Mouse (Mus musculus) neural tube, embryonic 13.5 days (tissue): ENCODE measurements around the gene Atf1. TPM values are rescaled to one million over a fixed set of nuclear protein-coding genes. Genes with fewer than 3 reads are reported as not detected.
"Not testable (repeated sequence)": the region's sequence is repeated elsewhere in the genome, so short reads cannot be mapped to it uniquely, and the experiment has no call there.

Source experiments
- ATAC-seq: fragments of 200-750 bp; cut with Nextera tagmentation; 2 replicates; pipeline ENCODE4 v1.8.0; 2017; ENCODE audit warnings: low read depth, mild to moderate bottlenecking, moderate TSS enrichment, moderate library complexity
- H3K27ac ChIP-seq: fragments of 300-500 bp; sonication (generic); replicated peaks from 2 replicates; pipeline ENCODE4 v1.5.1; 2015; ENCODE audit warnings: moderate library complexity, mild to moderate bottlenecking, inconsistent platforms
- H3K27me3 ChIP-seq: fragments of 300-500 bp; sonication (generic); 2 replicates; pipeline ENCODE4 v1.6.1; 2015; ENCODE audit warnings: mild to moderate bottlenecking, inconsistent platforms
- H3K36me3 ChIP-seq: fragments of 300-500 bp; sonication (generic); 2 replicates; pipeline ENCODE4 v1.6.1; 2015; ENCODE audit warnings: mild to moderate bottlenecking, inconsistent platforms
- H3K4me1 ChIP-seq: fragments of 300-500 bp; sonication (generic); replicated peaks from 2 replicates; pipeline ENCODE4 v1.6.1; 2015; ENCODE audit warnings: inconsistent platforms
- H3K4me2 ChIP-seq: fragments of 300-500 bp; sonication (generic); 2 replicates; pipeline ENCODE4 v1.6.1; 2015; ENCODE audit warnings: inconsistent platforms, mild to moderate bottlenecking, moderate library complexity
- H3K4me3 ChIP-seq: fragments of 300-500 bp; sonication (generic); 2 replicates; pipeline ENCODE4 v1.5.1; 2015; ENCODE audit warnings: mild to moderate bottlenecking, inconsistent platforms
- H3K9ac ChIP-seq: fragments of 300-500 bp; sonication (generic); 2 replicates; pipeline ENCODE4 v1.6.1; 2015; ENCODE audit warnings: moderate library complexity, mild to moderate bottlenecking, inconsistent platforms
- H3K9me3 ChIP-seq: fragments of 300-500 bp; sonication (generic); 2 replicates; pipeline ENCODE4 v1.6.1; 2016; ENCODE audit warnings: inconsistent platforms
- WGBS: fragments of 180-500 bp; shearing (Covaris S2); methylation state at CpG from one replicate; pipeline ENCODE4 v1.1.7; 2015; 5-methylcytosine and 5-hydroxymethylcytosine counted together
- polyA plus RNA-seq: library from polyadenylated mRNA; unstranded; fragments of >200 nt; fragmentation: Nextera tagmentation; extraction: Ambion mirVana; gene quantifications from 2 replicates; pipeline ENCODE4 v1.2.1, GENCODE M21; 2015

The Atf1 gene
- polyA plus RNA-seq, 1 experiment from 2014 or later: 14.8 TPM

DNA sequence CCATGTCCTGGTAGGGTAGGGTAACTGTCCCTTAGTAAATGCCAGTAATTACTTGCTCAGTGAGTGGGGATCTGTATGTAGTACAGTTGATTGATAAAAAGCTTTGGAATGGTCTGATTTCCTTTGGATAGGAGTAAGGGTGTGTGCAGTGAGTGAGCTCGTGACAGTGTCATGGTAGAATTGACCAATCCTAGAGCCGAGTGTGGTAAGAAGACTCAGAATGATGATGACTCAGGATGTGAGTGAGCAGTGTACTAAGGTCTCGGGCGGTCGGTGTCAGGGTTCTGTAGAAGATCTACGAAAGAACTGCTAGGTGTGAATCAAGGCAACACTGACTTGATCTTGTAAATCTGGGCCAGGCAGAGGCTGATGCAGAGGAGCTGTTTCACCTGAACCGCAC, 18.3 kb downstream of the Atf1 start:
- ATAC-seq: no peak
- Histone ChIP-seq H3K27ac (no peak overlapping the region), H3K27me3 (no peaks in the 10 kb centered on the region), H3K36me3 (peaks cover 90% of the 10 kb centered on the region), H3K9me3 (no peaks in the 10 kb centered on the region), H3K9ac (no peak overlapping the region), H3K4me2 (no peak overlapping the region), H3K4me1 (no peaks in the 10 kb centered on the region), H3K4me3 (no peak overlapping the region)
- WGBS: 94% methylated on average over 7 of the region's 7 CpGs

DNA sequence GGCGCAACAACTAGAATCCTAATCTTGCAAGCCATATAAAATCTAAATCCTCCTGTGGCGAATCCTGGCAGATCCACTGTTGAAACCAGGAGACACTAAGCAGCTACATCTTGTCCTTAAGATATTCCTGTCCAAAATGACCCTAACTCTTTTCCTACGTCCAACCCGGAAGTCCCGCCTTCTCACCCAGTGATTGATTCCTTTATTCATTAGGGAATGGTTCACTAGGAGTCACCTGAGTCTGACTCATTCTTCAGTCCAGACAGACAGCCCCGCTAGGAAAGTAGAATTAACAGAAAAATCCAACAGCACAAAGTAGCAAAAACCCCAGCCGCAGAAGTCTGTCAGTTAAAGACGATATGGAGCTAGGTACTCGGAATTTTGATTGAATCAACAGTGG, 19.7 kb downstream of the Atf1 start:
- H3K4me3 ChIP-seq: no peak overlapping the region
- H3K36me3 ChIP-seq: peaks cover 97% of the 10 kb centered on the region
- H3K4me1 ChIP-seq: no peaks in the 10 kb centered on the region
- no peaks in the 10 kb centered on the region for H3K27me3 ChIP-seq
- no peak overlapping the region for H3K27ac ChIP-seq
- 94% methylated on average over 9 of the region's 9 CpGs for WGBS
- no peak overlapping the region for H3K9ac ChIP-seq
- ATAC-seq: no peak
- H3K4me2 ChIP-seq: no peak overlapping the region
- H3K9me3 ChIP-seq: no peaks in the 10 kb centered on the region

DNA sequence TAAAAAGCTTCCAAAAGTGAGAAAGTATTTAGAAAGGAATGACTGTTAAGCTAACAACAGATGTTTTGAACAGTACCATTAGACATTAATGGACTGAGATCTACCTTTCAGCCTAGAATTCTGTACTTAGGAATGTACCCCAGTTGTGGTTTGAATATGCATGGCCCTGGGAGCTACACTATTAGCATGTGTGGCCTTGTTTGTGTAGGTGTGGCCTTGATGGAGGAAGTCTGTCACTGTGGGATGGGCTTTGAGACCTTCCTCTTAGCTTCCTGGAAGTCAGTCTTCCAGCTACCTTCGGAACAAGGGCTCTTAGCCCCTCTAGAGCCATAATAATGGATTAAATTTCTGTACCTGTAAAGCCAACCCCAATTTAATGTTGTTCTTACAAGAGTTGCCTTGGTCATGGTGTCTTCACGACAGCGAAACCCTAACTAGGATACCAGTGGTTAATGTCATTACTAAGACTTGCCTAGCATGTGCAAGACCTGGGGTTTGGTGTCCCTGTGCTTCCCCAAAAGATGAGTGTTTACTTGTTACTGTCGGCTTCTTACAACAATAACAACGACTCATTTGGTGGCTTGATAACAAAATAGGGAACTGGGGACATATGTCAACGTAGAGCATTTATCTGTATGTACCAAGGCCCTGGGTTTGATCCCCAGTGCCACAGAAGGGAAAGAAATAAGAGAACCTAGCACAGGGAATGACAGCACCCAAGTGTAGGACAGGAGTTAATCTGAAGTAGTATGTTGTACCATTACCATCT, 21.2 kb downstream of the Atf1 start:
- H3K9ac ChIP-seq: no peak overlapping the region
- no peaks in the 10 kb centered on the region for H3K9me3 ChIP-seq
- H3K4me1 ChIP-seq: no peaks in the 10 kb centered on the region
- ATAC-seq: no peak
- peaks cover 97% of the 10 kb centered on the region for H3K36me3 ChIP-seq
- no peak overlapping the region for H3K4me3 ChIP-seq
- no peak overlapping the region for H3K4me2 ChIP-seq
- H3K27me3 ChIP-seq: no peaks in the 10 kb centered on the region
- WGBS: 98% methylated on average over 6 of the region's 6 CpGs
- no peak overlapping the region for H3K27ac ChIP-seq

DNA sequence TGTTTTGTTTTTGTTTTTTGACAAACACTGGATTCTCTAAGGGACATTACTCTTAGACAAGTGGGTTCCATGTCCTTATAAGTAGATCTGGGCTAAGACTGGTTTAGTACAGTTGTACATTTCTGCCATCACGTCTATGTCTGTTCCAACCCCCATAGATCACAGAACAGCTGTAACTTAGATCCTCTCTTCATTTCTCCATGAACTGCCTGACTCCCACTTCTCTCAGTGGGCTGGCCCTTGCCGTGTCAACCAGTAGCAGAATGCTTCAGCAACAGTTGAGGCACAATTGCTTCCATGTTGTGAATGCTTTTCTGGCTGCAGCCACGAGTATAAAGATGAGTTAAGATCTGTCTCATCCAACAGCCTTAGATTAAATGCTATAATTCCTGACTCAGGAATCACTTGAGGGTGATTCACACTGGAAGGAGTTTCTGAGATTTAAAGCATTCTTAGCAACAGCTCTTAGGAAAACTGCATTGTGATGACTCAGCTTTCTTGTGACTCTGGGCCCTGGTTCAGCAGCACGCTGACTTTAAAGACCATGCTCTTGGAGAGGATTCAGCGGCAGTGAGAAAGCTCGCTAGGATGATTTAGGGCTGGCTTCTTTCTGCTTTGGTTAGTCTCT, 23.6 kb downstream of the Atf1 start:
- H3K27ac ChIP-seq: no peak overlapping the region
- H3K27me3 ChIP-seq: no peaks in the 10 kb centered on the region
- H3K4me1 ChIP-seq: no peaks in the 10 kb centered on the region
- WGBS: 82% methylated on average over 6 of the region's 6 CpGs
- ATAC-seq: no peak
- H3K9me3 ChIP-seq: no peaks in the 10 kb centered on the region
- H3K9ac ChIP-seq: no peak overlapping the region
- no peak overlapping the region for H3K4me3 ChIP-seq
- no peak overlapping the region for H3K4me2 ChIP-seq
- peaks cover 96% of the 10 kb centered on the region for H3K36me3 ChIP-seq

DNA sequence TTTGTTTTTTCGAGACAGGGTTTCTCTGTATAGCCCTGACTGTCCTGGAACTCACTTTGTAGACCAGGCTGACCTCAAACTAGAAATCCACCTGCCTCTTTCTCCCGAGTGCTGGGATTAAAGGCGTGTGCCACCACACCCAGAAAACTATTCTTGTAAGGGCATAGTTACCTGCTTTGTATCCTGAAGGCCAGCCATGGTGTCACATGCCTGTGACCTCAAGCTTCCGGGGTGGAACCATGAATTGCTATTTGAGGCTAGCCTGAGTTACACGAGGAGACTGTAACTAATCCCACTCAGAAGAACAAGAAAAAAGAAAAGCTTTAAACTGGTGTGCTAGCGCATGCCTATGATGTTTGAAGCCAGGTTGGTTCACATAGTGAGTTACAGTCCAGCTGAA, 28.8 kb downstream of the Atf1 start:
- H3K9ac ChIP-seq: no peak overlapping the region
- H3K4me3 ChIP-seq: no peak overlapping the region
- no peaks in the 10 kb centered on the region for H3K4me1 ChIP-seq
- 92% methylated on average over 6 of the region's 6 CpGs for WGBS
- no peak overlapping the region for H3K4me2 ChIP-seq
- no peak overlapping the region for H3K27ac ChIP-seq
- no peaks in the 10 kb centered on the region for H3K27me3 ChIP-seq
- no peaks in the 10 kb centered on the region for H3K9me3 ChIP-seq
- H3K36me3 ChIP-seq: peaks cover 84% of the 10 kb centered on the region
- ATAC-seq: no peak

DNA sequence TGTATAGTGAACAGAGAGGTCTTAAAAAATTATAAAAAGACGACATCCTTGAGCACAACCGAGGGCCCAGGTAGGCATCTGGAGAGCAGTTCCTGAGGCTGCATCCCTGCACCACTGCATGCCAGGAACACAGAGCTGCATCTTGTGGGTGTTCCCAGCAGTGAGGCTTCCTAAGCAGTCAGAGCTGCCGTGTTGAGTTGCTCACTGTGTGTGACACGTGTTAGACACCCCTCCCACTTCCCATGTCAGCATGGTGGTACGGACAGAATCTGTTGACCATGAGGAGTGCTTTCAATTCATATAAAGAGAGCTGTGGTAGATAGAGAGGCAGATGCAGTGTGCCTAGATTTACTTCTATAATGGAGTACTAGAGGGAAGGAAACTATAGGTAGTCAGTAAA, 29.7 kb downstream of the Atf1 start:
- no peak for ATAC-seq
- Histone ChIP-seq H3K27me3 (no peaks in the 10 kb centered on the region), H3K9me3 (no peaks in the 10 kb centered on the region), H3K36me3 (peaks cover 81% of the 10 kb centered on the region), H3K4me3 (no peak overlapping the region), H3K27ac (no peak overlapping the region), H3K4me1 (no peaks in the 10 kb centered on the region), H3K4me2 (no peak overlapping the region), H3K9ac (no peak overlapping the region)
- WGBS: 93% methylated on average over 5 of the region's 5 CpGs

DNA sequence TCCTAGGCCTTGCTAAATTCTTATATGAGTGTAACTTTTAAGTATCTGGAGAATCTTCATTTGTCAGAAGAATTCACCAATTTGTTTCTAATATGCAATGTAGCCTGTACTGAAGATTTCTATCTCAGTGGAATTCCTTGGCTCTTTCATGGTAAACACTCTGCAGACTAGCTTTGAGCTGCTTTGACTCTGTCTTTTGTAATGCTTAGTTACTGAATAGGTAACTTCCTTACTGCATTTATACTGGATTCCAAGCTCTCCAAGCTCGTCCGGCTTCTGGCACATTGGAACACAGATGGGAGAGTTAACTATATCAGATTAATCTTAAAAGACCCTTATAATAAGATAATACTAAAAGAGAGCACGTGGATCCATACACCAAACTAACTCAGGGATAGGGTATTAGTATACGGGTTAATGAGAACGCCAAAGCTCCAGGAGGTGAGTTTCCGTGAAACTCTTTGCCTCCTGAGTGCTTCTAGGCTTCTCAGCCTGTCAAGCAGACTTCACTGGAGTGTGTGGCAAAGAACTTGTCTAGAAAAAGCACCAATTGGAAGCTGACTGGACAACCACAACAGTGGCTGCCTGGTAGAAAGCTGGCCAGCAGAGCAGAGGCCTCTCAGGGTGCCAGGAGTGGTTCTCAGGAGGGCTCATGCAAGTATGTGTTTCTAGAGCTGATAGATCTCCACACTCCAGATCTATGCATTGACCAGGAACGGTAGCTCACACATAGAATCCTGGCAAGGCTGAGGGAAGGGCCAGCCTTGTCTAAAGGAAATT, 31.2 kb downstream of the Atf1 start:
- H3K4me3 ChIP-seq: no peak overlapping the region
- WGBS: 94% methylated on average over 7 of the region's 7 CpGs

DNA sequence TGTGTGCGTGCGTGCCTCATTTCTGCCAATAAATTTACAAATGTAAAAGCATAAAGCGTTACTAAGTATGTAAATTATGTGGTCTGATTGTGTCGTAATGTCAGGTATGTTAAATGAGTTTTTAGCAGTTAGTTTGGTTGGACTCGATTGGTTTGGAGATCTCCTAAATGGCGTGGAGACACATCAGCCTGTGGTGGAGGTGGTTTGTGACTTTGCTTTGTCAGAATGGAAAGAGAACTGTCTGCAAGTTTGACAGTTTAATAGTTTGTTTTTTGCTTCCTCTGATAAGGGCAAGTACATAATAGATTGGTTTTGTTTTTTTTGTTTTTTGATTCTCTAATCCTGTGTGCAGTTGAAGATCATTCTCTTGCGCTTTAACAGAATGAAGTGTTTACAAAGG, 32.7 kb downstream of the Atf1 start:
- H3K4me3 ChIP-seq, H3K27me3 ChIP-seq, H3K4me1 ChIP-seq, H3K4me2 ChIP-seq, ATAC-seq, H3K27ac ChIP-seq, H3K9ac ChIP-seq, H3K9me3 ChIP-seq: not testable (repeated sequence)
- WGBS: 84% methylated on average over 6 of the region's 7 CpGs
- peaks cover 52% of the 10 kb centered on the region for H3K36me3 ChIP-seq

More for the DNA sequence above, 31.2 kb downstream of the Atf1 start:
- Histone ChIP-seq H3K9ac (no peak overlapping the region), H3K4me2 (no peak overlapping the region), H3K9me3 (no peaks in the 10 kb centered on the region), H3K36me3 (peaks cover 67% of the 10 kb centered on the region), H3K27me3 (no peaks in the 10 kb centered on the region), H3K4me1 (no peaks in the 10 kb centered on the region), H3K27ac (no peak overlapping the region)
- no peak for ATAC-seq

DNA sequence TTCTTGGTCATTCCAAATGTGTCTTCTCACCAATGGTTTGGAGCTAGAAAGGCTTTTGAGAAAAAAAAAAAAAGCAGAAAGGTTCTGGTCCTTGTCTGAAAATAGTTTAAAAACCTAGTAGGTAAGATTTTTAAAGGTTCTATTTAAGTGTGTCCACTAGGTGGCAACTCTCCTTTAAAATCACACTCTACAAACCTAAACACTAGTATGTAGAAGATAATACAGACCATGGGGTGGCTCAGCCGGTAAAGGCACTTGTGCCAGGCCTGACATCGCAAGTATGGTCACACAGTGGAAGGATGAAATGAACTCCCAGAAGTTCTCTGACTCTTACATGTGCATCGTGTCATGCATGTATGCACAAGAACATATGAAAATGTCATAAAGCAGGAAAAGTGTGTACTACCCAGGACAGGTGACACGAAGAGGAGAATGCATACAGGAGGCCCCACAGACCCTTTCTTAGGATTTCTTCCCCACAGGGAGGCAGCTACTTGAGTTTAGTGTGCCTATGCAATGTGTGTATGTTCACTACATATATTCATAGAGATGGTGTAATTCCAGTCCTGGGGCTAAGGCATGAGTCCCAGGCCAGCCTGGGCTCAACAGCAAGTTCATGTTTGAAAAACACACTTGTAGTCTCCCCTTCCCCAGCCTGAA, 35.8 kb downstream of the Atf1 start:
- peaks cover 24% of the 10 kb centered on the region for H3K36me3 ChIP-seq
- no peaks in the 10 kb centered on the region for H3K4me1 ChIP-seq
- no peak overlapping the region for H3K9ac ChIP-seq
- H3K27ac ChIP-seq: no peak overlapping the region
- H3K4me2 ChIP-seq: no peak overlapping the region
- WGBS: 15% methylated on average over 4 of the region's 4 CpGs
- no peaks in the 10 kb centered on the region for H3K9me3 ChIP-seq
- H3K4me3 ChIP-seq: no peak overlapping the region
- H3K27me3 ChIP-seq: no peaks in the 10 kb centered on the region
- no peak for ATAC-seq

DNA sequence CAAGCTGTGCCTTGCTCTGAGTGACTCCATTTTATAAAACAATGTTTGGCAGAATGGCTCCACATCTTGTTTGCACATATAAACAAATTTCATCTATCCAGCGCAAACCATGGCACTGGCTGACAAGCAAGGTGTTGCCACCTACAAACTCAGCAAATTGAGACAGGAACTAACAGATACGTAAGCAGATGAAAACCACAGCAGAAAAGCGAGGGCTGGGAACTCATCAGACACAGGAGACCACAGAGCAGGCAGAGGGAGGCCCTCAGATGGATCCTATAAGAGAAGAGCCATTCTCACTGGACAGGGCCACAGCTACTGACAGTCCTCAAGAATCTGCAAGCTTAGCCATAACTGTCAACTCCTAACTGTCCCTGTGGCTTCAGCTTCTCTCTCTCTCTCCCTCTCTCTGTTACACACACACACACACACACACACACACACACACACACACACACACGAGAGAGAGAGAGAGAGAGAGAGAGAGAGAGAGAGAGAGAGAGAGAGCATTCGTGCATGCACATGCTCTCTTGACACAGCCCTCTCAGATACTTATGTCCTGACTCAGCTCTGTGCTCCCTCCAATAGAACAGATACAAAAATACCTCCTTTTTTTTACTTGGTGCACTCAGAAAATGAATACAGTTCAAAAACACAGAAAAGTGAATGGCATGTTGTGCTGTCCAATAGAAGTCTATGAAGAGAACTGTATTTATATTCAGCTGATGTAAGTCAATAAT, 38.1 kb downstream of the Atf1 start:
- H3K9me3 ChIP-seq: no peaks in the 10 kb centered on the region
- H3K9ac ChIP-seq: no peak overlapping the region
- no peak for ATAC-seq

DNA sequence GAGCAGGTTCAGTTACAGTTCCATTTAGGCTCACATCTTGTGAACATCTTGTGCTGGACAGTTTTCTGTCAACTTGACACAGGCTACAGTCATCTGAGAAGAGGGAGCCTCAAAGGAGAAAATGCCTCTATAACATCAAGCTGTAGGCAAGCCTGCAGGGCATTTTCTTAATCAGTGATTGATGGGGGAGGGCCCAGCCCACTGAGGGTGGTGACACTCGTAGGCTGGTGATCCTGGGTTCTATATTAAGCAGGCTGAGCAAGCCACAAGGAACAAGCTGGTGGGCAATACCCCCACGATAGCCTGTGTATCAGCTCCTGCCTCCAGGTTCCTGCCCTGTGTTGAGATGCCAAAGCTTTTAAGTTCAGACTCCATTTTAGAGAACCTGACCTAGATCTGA, 41.3 kb downstream of the Atf1 start:
- Histone ChIP-seq H3K4me2 (no peak overlapping the region), H3K4me1 (no peaks in the 10 kb centered on the region), H3K36me3 (no peaks in the 10 kb centered on the region), H3K9ac (no peak overlapping the region), H3K27me3 (no peaks in the 10 kb centered on the region), H3K27ac (no peak overlapping the region), H3K9me3 (no peaks in the 10 kb centered on the region), H3K4me3 (no peak overlapping the region)
- no peak for ATAC-seq
- 74% methylated on average over 2 of the region's 2 CpGs for WGBS

More for the DNA sequence above, 38.1 kb downstream of the Atf1 start:
- Histone ChIP-seq H3K27ac (no peak overlapping the region), H3K4me3 (no peak overlapping the region), H3K4me2 (no peak overlapping the region), H3K36me3 (peaks cover 10% of the 10 kb centered on the region), H3K27me3 (no peaks in the 10 kb centered on the region), H3K4me1 (no peaks in the 10 kb centered on the region)
- WGBS: 90% methylated on average over 4 of the region's 5 CpGs
